Mouse (Mus musculus) frontal cortex, postnatal 10 days (tissue): ENCODE results near the gene Acoxl.

Experiments used
- DNase-seq, 2 experiments: peaks; one replicate each; pipeline ENCODE4 v3.0.0; 2022; ENCODE audit warnings: low spot score in 2 of 2, mixed read lengths in 1 of 2

The Acoxl gene

GRCm38 (mm10) chr2:127838576-127838975 is at the start of gene Acoxl:
Acoxl (plus strand) TSS chr2:127838876.
- no peak for DNase-seq

GRCm38 (mm10) chr2:127789138-127789537 is 49.5 kb upstream of the Acoxl start:
- no peak for DNase-seq

GRCm38 (mm10) chr2:127789651-127790270 is 48.9 kb upstream of the Acoxl start:
- DNase-seq: no peak

- DNase-seq: peak; percentile 75 to 86
Observed at GRCm38 (mm10) chr2:127791919-127792603, 46.6 kb upstream of the Acoxl start, which contains the start of gene Mtln. Mtln (minus strand) TSS chr2:127792488.

- peak; percentile 87 to 92 for DNase-seq
Observed at GRCm38 (mm10) chr2:127831401-127832102, 7.1 kb upstream of the Acoxl start, which contains the start of gene Bub1. Bub1 (minus strand) TSS chr2:127831865.

- no peak for DNase-seq
Observed at GRCm38 (mm10) chr2:127832103-127832832, 6.4 kb upstream of the Acoxl start.

- DNase-seq: no peak
Observed at GRCm38 (mm10) chr2:127832833-127833190, 5.9 kb upstream of the Acoxl start.

GRCm38 (mm10) chr2:127839425-127839824 is 749 bp downstream of the Acoxl start:
- no peak for DNase-seq

- no peak for DNase-seq
Observed at GRCm38 (mm10) chr2:127841402-127841801, 2.7 kb downstream of the Acoxl start.

GRCm38 (mm10) chr2:127842421-127842820 is 3.7 kb downstream of the Acoxl start:
- DNase-seq: no peak

GRCm38 (mm10) chr2:127845346-127845982 is 6.8 kb downstream of the Acoxl start:
- DNase-seq: no peak

GRCm38 (mm10) chr2:127846008-127846407 is 7.3 kb downstream of the Acoxl start:
- no peak for DNase-seq

- no peak for DNase-seq
Observed at GRCm38 (mm10) chr2:127846571-127846970, 7.9 kb downstream of the Acoxl start.

GRCm38 (mm10) chr2:127850371-127850770 is 11.7 kb downstream of the Acoxl start:
- no peak for DNase-seq

- DNase-seq: peak; percentile 42 to 43
Observed at GRCm38 (mm10) chr2:127854332-127854991, 15.8 kb downstream of the Acoxl start.

- DNase-seq: no peak
Observed at GRCm38 (mm10) chr2:127864381-127864780, 25.7 kb downstream of the Acoxl start.

- DNase-seq: no peak
Observed at GRCm38 (mm10) chr2:127881063-127881462, 42.4 kb downstream of the Acoxl start.

GRCm38 (mm10) chr2:127889432-127889831 is 50.8 kb downstream of the Acoxl start:
- peak; percentile 36 to 80 for DNase-seq

GRCm38 (mm10) chr2:127889979-127890378 is 51.3 kb downstream of the Acoxl start:
- no peak for DNase-seq

GRCm38 (mm10) chr2:127890526-127890925 is 51.9 kb downstream of the Acoxl start:
- no peak for DNase-seq

- no peak for DNase-seq
Observed at GRCm38 (mm10) chr2:127891056-127891455, 52.4 kb downstream of the Acoxl start.
